Mouse (Mus musculus): Measurements from ENCODE around the gene Plod3.
"Not testable (repeated sequence)": the region's sequence is repeated elsewhere in the genome, so short reads cannot be mapped to it uniquely, and the experiment has no call there.

Gene Plod3

DNA sequence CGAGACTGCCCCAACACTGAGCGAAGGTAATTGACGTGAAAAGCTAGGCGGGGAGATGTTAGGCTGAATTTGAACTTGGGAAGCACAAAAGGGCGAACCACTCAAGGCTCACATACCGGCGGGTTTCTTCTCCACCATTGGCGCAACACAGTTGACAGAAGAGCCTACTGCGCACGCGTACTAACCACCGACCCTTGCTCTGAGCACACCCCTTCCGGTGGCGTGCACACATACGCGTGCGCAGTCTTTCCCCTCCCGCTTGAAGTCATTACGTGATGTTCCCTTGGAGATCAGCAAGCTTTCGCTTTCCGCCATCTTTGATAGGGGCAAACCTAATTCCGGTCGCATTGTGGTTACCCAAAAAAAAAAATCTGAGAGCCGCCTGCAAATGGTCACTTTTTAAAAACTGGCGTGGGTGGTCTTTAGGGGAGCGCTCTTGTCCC lies at the start of gene Plod3:
Plod3 (plus strand) TSS at position 325 of the 443 bp plus-strand sequence.
- peak; percentile 98 for DNase-seq (ENCODE audit: low spot score)

GRCm38 (mm10) chr5:136937621-136938020 lies 49.2 kb upstream of the Plod3 start:
- DNase-seq (ENCODE audit: low spot score) = no peak

DNA sequence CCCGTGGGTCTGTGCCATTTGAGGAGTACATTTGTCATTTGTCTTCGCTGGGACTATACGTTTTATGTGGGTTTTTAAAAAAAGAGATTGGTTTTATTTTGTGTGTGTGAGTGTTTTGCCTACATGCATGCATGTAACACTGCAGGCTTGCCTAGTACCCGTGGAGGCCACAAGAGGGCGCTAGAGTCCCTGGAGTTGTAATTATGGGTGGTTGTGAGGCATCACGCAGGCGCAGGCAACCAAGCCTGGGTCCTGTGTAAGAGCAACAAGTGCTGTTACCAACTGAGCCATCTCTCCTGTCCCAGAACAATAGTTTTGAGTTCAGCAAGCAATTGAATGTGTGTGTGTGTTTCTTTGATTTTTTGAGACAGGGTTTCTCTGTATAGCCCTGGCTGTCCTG lies 47.5 kb upstream of the Plod3 start:
- DNase-seq (ENCODE audit: low spot score) = peak; percentile 60

- not testable (repeated sequence) for DNase-seq (ENCODE audit: low spot score)
These were observed 46.8 kb upstream of the Plod3 start for GRCm38 (mm10) chr5:136940029-136940428.

DNA sequence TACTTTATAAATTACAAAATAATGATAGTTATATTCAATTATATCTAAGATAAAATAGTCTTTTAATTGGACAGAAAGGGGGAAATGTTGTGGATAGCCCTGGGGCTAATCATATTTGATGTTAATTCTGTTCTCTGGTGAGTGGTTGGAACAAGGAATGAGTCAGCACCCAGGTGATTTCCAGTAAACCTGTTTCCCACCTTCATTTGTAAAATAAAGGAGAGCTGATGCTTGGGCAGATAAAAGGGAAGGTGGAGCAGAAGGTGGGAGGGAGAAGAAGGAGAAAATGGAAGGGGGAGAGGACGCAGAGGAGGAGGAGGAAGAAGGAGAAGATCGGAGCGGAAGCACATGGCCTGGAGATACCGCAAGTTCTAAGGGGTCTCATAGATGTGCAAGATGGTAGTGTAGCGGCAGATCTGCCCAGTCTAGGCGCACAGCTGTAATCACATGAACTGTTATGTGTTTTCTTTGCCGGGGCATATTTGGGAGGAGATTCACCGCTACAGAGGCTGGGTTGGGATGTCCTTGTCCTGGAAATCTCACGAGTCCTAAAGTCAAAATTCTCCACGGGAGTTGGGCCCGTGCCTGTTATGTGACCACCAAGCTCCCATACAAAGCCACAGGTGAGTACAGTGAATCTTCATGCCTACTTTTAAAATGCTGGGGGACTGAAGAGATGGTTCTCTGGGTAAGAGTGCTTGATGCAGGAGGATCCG lies 45.8 kb upstream of the Plod3 start:
- no peak for DNase-seq (ENCODE audit: low spot score)

- DNase-seq (ENCODE audit: low spot score) = no peak
These were observed 44.0 kb upstream of the Plod3 start for GRCm38 (mm10) chr5:136942781-136943180.

GRCm38 (mm10) chr5:136943382-136943781 lies 43.4 kb upstream of the Plod3 start:
- no peak for DNase-seq (ENCODE audit: low spot score)

DNA sequence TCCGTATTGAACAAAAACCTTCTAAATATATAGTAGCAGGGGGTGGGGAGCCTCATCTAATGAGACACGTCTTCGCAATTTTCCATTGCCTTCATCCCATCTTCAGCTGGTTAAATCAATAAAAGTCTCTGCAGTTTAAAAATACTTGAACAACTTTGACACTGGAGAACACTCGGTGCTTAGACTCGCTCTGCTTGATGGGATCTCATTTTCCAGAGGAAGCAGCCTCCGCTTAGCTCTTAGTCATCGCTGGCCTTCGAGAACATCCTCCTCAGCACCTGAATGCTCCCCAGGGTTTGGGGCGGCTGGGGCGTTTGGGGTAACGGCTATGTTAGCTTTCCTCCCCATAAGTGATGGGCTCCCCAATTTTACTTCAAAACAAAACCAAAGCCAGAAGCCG lies 41.7 kb upstream of the Plod3 start:
- DNase-seq (ENCODE audit: low spot score) = no peak

- DNase-seq (ENCODE audit: low spot score) = no peak
These were observed 38.9 kb upstream of the Plod3 start for GRCm38 (mm10) chr5:136947874-136948273.

- not testable (repeated sequence) for DNase-seq (ENCODE audit: low spot score)
These were observed 37.1 kb upstream of the Plod3 start for GRCm38 (mm10) chr5:136949551-136950336.

DNA sequence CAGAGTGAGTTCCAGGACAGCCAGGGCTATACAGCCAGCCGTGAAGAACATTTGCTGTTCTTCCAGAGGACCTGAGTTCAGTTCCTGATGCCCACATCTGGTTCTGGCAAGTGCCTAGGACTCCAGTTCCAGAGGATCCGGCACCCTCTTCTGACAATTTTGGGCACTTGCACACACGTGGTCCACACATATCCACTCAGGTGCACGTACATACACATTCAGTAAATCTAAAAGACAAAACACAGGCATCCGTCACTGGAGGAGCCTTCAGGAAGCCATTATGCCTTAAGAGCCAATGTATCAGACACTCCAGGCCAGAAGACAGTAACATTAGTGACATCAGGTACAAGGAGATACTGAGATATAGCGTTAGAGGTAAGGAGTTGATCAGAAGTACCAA lies 36.3 kb upstream of the Plod3 start:
- no peak for DNase-seq (ENCODE audit: low spot score)

- no peak for DNase-seq (ENCODE audit: low spot score)
These were observed 34.7 kb upstream of the Plod3 start for GRCm38 (mm10) chr5:136952153-136952552.

- DNase-seq (ENCODE audit: low spot score) = peak; percentile 97
These were observed 33.8 kb upstream of the Plod3 start, which contains the start of gene Fis1 for GRCm38 (mm10) chr5:136953015-136953414. Gene Fis1, plus strand, starts transcription at chr5:136953275.

- no peak for DNase-seq (ENCODE audit: low spot score)
These were observed 33.3 kb upstream of the Plod3 start for GRCm38 (mm10) chr5:136953440-136953951.

DNA sequence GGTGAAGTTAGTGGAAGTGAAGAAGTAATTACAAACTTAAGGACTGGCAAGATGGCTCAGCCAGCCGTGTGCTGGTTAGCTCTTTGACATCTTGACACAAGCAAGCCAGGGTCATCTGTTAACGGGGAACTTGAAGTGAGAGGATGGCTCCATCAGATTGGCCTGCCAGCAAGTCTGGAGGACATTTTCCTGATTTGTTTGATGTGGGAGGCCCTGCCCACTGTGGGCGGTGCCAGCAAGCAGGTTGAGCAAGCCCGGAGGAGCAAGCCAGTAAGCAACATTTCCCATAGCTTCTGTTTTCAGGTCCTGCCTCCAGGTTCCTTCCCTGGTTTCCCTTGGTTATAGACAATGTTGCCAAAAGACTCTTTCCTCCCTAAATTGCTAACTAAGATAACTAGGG lies 31.2 kb upstream of the Plod3 start:
- no peak for DNase-seq (ENCODE audit: low spot score)

- no peak for DNase-seq (ENCODE audit: low spot score)
These were observed 29.6 kb upstream of the Plod3 start for GRCm38 (mm10) chr5:136957250-136957649.

GRCm38 (mm10) chr5:136958991-136959605 lies 27.7 kb upstream of the Plod3 start:
- DNase-seq (ENCODE audit: low spot score) = no peak

DNA sequence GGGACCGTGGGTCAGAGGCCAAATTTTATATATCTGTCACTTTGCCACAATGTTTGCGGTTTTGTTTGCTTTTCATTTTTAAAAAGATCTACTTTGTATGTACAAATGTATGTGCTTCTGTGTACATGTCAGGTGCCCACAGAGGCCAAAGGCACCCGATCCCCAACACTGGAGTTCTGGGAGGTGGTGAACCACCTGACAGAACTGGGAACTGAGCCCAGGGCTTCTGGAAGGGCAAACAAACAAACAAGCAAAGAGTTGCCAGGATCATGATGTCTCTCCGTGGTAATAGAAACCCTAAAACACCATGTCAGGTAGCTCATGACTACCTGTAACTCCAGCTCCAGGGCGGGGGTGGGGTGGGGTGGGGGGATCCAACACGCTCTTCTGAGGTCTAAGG lies 26.8 kb upstream of the Plod3 start:
- no peak for DNase-seq (ENCODE audit: low spot score)

DNA sequence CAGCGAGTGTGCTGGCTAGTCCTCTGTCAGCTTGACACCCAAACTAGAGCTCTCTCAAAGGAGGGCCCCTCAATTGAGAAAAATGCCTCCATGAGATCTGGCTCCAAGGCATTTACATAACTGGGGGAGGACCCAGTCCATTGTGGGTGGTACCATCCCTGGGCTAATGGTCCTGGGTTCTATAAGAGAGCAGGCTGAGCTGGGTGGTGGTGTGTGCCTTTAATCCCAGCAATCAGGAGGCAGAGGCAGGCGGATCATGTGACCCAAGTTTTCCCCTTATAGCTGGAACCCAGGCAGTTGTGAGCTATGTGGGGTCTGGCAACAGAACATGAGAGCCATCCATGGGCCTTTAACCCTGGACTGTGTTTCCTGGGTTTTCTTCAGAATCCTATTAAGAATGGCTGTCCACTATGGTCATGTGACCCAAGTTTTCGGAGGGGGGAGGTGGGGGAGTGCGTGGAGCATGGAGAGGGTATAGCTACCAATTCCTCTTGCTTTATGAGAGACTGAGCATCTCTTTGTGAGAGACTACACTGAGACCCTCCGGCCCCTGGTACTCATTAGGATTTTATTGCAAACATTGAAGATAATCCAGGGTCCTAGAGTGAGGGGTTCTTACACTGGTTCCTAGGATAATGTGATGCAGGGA lies 25.4 kb upstream of the Plod3 start:
- DNase-seq (ENCODE audit: low spot score) = no peak

DNA sequence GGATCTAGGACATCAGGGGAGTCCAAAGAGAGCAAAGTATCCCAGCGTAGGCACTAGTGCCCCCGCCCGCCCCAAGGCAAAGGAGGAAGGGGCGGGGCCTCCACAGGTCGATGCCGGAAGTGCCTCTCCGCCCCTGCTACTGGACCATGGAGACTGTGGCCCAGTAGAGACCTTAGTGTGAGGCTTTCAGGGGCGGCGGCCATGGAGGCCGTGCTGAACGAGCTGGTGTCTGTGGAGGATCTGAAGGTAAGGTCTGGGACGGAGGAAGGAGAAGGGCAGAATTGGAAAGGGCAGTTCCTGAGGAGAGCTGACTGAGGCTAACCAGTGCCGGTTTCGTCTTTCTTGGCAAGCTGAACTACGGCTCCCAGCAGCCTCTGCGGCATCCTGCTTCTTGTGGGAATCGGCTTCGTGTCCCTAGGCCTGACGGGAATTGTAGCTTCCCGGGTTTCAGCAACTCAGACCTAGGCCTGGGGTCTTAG lies 24.8 kb upstream of the Plod3 start:
- peak; percentile 90 for DNase-seq (ENCODE audit: low spot score)

GRCm38 (mm10) chr5:136962501-136962900 lies 24.3 kb upstream of the Plod3 start:
- DNase-seq (ENCODE audit: low spot score) = peak; percentile 76

- no peak for DNase-seq (ENCODE audit: low spot score)
These were observed 23.8 kb upstream of the Plod3 start for GRCm38 (mm10) chr5:136962966-136963540.
